Mouse (Mus musculus) heart, embryonic 14.5 days (tissue): ENCODE data around the gene Prr12. TPM values are rescaled to one million over a fixed set of nuclear protein-coding genes. Genes with fewer than 3 reads are reported as not detected.

Experiments
- ATAC-seq: fragments of 200-750 bp; cut with Nextera tagmentation; 2 replicates; pipeline ENCODE4 v1.8.0; 2017; ENCODE audit warnings: low read depth, moderate TSS enrichment; ENCODE audit not compliant: insufficient number of reproducible peaks, insufficient read depth, low FRiP score
- H3K27ac ChIP-seq, 2 experiments: fragments of 200-500 bp in 1 of 2; fragments of 300-500 bp in 1 of 2; sonication (generic) in 1 of 2; replicated peaks in 1 of 2; 2 replicates each; pipeline ENCODE4 v1.5.1; 2012 to 2014; ENCODE audit warnings: low read depth in 2 of 2, low read length in 2 of 2, control low read depth in 1 of 2, mild to moderate bottlenecking in 1 of 2, mixed read lengths in 1 of 2; ENCODE audit not compliant: control insufficient read depth in 1 of 2, insufficient read depth in 1 of 2
- H3K27me3 ChIP-seq: fragments of 300-500 bp; sonication (generic); 2 replicates; pipeline ENCODE4 v1.6.1; 2014; ENCODE audit warnings: mild to moderate bottlenecking, low read length, control low read depth; ENCODE audit not compliant: control insufficient read depth, insufficient read depth
- H3K36me3 ChIP-seq: fragments of 300-500 bp; sonication (generic); 2 replicates; pipeline ENCODE4 v1.6.1; 2014; ENCODE audit warnings: mild to moderate bottlenecking, control low read depth, low read length, mixed read lengths; ENCODE audit not compliant: control insufficient read depth, insufficient read depth
- H3K4me1 ChIP-seq, 2 experiments: fragments of 200-500 bp in 1 of 2; fragments of 300-500 bp in 1 of 2; sonication (generic) in 1 of 2; 2 replicates each; pipeline ENCODE4 v1.6.1; 2012 to 2014; ENCODE audit warnings: low read length in 2 of 2, control low read depth in 1 of 2, mixed read lengths in 1 of 2; ENCODE audit not compliant: control insufficient read depth in 2 of 2, insufficient read depth in 2 of 2
- H3K4me2 ChIP-seq: fragments of 300-500 bp; sonication (generic); 2 replicates; pipeline ENCODE4 v1.6.1; 2014; ENCODE audit warnings: mild to moderate bottlenecking, low read length
- H3K4me3 ChIP-seq, 2 experiments: fragments of 200-500 bp in 1 of 2; fragments of 300-500 bp in 1 of 2; sonication (generic) in 1 of 2; 2 replicates each; pipeline ENCODE4 v1.5.1; 2012 to 2014; ENCODE audit warnings: low read length in 2 of 2, mild to moderate bottlenecking in 2 of 2, control low read depth in 1 of 2, low read depth in 1 of 2, moderate library complexity in 1 of 2; ENCODE audit not compliant: control insufficient read depth in 1 of 2, insufficient read depth in 1 of 2
- H3K9ac ChIP-seq: fragments of 300-500 bp; sonication (generic); 2 replicates; pipeline ENCODE4 v1.6.1; 2014; ENCODE audit warnings: mild to moderate bottlenecking, low read length
- H3K9me3 ChIP-seq: fragments of 300-500 bp; sonication (generic); 2 replicates; pipeline ENCODE4 v1.6.1; 2016; ENCODE audit warnings: low read length, control low read depth; ENCODE audit not compliant: control insufficient read depth
- WGBS: fragments of 180-500 bp; shearing (Covaris S2); extraction: QIAGEN DNeasy Blood & Tissue Kit; methylation state at CpG from one replicate; pipeline ENCODE4 v1.1.7; 2014; 5-methylcytosine and 5-hydroxymethylcytosine counted together
- polyA plus RNA-seq: library from polyadenylated mRNA; unstranded; fragments of >200 nt; fragmentation: Nextera tagmentation; extraction: Ambion mirVana; gene quantifications from 2 replicates; pipeline ENCODE4 v1.2.1, GENCODE M21; 2014

Prr12 gene
- polyA plus RNA-seq, 1 experiment from 2014 or later: 8.7 TPM

- no peak overlapping the region for H3K27ac ChIP-seq
- H3K4me2 ChIP-seq: no peak overlapping the region
- 95% methylated on average over 9 of the region's 9 CpGs for WGBS
- no peaks in the 10 kb centered on the region for H3K9me3 ChIP-seq
- H3K27me3 ChIP-seq: no peaks in the 10 kb centered on the region
- ATAC-seq: no peak
- H3K36me3 ChIP-seq: peaks cover 100% of the 10 kb centered on the region
- no peak overlapping the region for H3K9ac ChIP-seq
- no peak overlapping the region for H3K4me3 ChIP-seq
- H3K4me1 ChIP-seq: no peaks in the 10 kb centered on the region
Observed at GRCm38 (mm10) chr7:45038411-45038810, 14.3 kb downstream of the Prr12 start.

GRCm38 (mm10) chr7:45037720-45038361 lies 14.8 kb downstream of the Prr12 start:
- ATAC-seq: no peak
- no peaks in the 10 kb centered on the region for H3K27me3 ChIP-seq
- no peak overlapping the region for H3K4me3 ChIP-seq
- WGBS: 70% methylated on average over 7 of the region's 7 CpGs
- 0 out of 4 replicates have a peak overlapping the region, but pooled peaks of 1 of the 2 experiments have one; percentile 6 for H3K27ac ChIP-seq
- peaks cover 100% of the 10 kb centered on the region for H3K36me3 ChIP-seq
- H3K9ac ChIP-seq: no peak overlapping the region
- H3K4me2 ChIP-seq: no peak overlapping the region
- no peaks in the 10 kb centered on the region for H3K4me1 ChIP-seq
- no peaks in the 10 kb centered on the region for H3K9me3 ChIP-seq

GRCm38 (mm10) chr7:45036702-45037101 lies 16.0 kb downstream of the Prr12 start:
- H3K9ac ChIP-seq: no peak overlapping the region
- H3K4me3 ChIP-seq: no peak overlapping the region
- H3K9me3 ChIP-seq: no peaks in the 10 kb centered on the region
- no peak for ATAC-seq
- H3K4me1 ChIP-seq: no peaks in the 10 kb centered on the region
- WGBS: 89% methylated on average over 11 of the region's 11 CpGs
- no peak overlapping the region for H3K4me2 ChIP-seq
- H3K27me3 ChIP-seq: no peaks in the 10 kb centered on the region
- no peak overlapping the region for H3K27ac ChIP-seq
- peaks cover 100% of the 10 kb centered on the region for H3K36me3 ChIP-seq

GRCm38 (mm10) chr7:45035631-45036030 lies 17.1 kb downstream of the Prr12 start:
- no peaks in the 10 kb centered on the region for H3K27me3 ChIP-seq
- no peak for ATAC-seq
- no peak overlapping the region for H3K4me2 ChIP-seq
- H3K9ac ChIP-seq: no peak overlapping the region
- no peaks in the 10 kb centered on the region for H3K9me3 ChIP-seq
- no peak overlapping the region for H3K27ac ChIP-seq
- 84% methylated on average over 3 of the region's 3 CpGs for WGBS
- peaks cover 100% of the 10 kb centered on the region for H3K36me3 ChIP-seq
- H3K4me3 ChIP-seq: no peak overlapping the region
- H3K4me1 ChIP-seq: no peaks in the 10 kb centered on the region

GRCm38 (mm10) chr7:45033722-45034359 lies 18.8 kb downstream of the Prr12 start:
- Histone ChIP-seq H3K36me3 (peaks cover 99% of the 10 kb centered on the region), H3K9ac (no peak overlapping the region), H3K4me2 (no peak overlapping the region), H3K4me1 (no peaks in the 10 kb centered on the region), H3K9me3 (no peaks in the 10 kb centered on the region), H3K27ac (no peak overlapping the region), H3K27me3 (no peaks in the 10 kb centered on the region), H3K4me3 (no peak overlapping the region)
- no peak for ATAC-seq
- 90% methylated on average over 19 of the region's 19 CpGs for WGBS

- ATAC-seq: no peak
- Histone ChIP-seq H3K27ac (no peak overlapping the region), H3K36me3 (peaks cover 93% of the 10 kb centered on the region), H3K4me2 (no peak overlapping the region), H3K27me3 (no peaks in the 10 kb centered on the region), H3K4me3 (no peak overlapping the region), H3K4me1 (no peaks in the 10 kb centered on the region), H3K9me3 (no peaks in the 10 kb centered on the region), H3K9ac (no peak overlapping the region)
- 98% methylated on average over 8 of the region's 8 CpGs for WGBS
Observed at GRCm38 (mm10) chr7:45030857-45031256, 21.8 kb downstream of the Prr12 start.

GRCm38 (mm10) chr7:45029995-45030394 lies 22.7 kb downstream of the Prr12 start:
- WGBS: 90% methylated on average over 6 of the region's 6 CpGs
- Histone ChIP-seq H3K9ac (no peak overlapping the region), H3K4me2 (no peak overlapping the region), H3K9me3 (no peaks in the 10 kb centered on the region), H3K27ac (no peak overlapping the region), H3K4me3 (no peak overlapping the region), H3K27me3 (no peaks in the 10 kb centered on the region), H3K36me3 (peaks cover 84% of the 10 kb centered on the region), H3K4me1 (no peaks in the 10 kb centered on the region)
- ATAC-seq: no peak

- no peaks in the 10 kb centered on the region for H3K4me1 ChIP-seq
- H3K9ac ChIP-seq: no peak overlapping the region
- peaks cover 68% of the 10 kb centered on the region for H3K36me3 ChIP-seq
- ATAC-seq: no peak
- 93% methylated on average over 11 of the region's 11 CpGs for WGBS
- H3K4me2 ChIP-seq: no peak overlapping the region
- no peaks in the 10 kb centered on the region for H3K9me3 ChIP-seq
- H3K27me3 ChIP-seq: no peaks in the 10 kb centered on the region
- H3K27ac ChIP-seq: no peak overlapping the region
- no peak overlapping the region for H3K4me3 ChIP-seq
Observed at GRCm38 (mm10) chr7:45028351-45028750, 24.3 kb downstream of the Prr12 start.
